Mouse (Mus musculus) urinary bladder, adult 18-20 months (tissue): ENCODE measurements at regions not wholly inside any gene's neighbourhood (a gene's known extent, or its start where the extent isn't known, plus 50 kb on each side); places are given as distances from the start of the nearest gene placed in this dataset.

ENCODE experiments used
- DNase-seq, 2 experiments: peaks; one replicate each; pipeline ENCODE4 v3.0.0; 2022; ENCODE audit warnings: low spot score in 2 of 2, mixed read lengths in 2 of 2

DNA sequence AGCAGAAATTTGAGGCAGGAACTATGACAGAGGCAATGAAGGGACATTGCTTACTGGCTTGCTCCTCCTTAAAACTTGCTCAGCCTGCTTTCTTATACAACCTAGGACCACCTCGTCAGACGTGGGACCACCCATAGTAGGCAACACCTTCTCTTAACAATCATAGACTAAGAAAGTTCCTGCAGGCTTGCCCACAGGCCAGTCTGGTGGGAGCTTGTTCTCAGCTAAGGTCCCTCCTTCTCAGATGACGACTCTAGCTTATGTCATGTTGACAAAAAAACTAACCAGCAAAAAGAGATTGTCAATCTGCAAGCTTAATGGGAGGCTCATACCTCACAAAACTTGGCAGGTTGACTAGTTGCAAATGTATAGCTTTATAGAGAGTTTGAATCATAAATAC, 56.5 kb upstream of the Lsm6 start:
- no peak for DNase-seq

GRCm38 (mm10) chr8:78889708-78890107, 68.8 kb upstream of the Lsm6 start:
- no peak for DNase-seq

DNA sequence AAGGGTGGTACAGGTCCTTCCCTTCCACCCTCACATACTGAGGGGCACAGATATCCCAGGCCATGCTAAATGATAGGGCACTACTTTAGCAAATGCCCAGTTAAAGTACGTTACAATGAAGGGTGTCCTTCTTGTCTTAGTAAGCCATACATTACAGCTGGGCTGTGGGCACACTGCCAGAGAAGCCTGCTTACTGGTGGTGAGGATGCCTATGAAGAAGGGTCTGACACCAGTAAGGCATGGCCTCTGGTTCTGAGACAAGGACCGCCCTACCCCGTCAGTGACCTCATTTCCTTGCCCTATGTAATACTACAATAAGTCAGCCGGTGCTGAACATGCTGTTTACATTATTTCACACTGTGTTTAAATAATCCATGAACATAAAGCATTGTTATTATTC, 69.6 kb upstream of the Lsm6 start:
- DNase-seq = no peak

DNA sequence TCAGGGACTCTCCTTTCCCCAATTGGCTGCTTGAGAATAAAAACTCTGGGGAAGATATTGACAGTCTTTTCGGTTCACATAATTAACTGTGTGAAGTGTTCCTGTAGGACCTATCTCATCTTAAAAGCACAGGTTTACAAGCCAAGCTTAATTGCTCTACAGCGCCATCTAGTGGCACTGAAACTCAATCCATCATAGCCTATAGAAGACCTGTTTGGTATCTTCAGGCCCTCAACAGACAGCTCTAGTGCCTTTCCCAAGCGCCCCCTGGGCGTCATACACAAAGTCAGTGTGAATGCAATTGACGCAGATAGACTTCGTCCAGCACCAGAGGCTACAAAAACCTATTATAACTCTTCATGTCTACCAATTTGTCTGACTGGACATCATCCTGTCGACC, 78.9 kb upstream of the Lsm6 start:
- DNase-seq = peak; percentile 39 to 48

DNA sequence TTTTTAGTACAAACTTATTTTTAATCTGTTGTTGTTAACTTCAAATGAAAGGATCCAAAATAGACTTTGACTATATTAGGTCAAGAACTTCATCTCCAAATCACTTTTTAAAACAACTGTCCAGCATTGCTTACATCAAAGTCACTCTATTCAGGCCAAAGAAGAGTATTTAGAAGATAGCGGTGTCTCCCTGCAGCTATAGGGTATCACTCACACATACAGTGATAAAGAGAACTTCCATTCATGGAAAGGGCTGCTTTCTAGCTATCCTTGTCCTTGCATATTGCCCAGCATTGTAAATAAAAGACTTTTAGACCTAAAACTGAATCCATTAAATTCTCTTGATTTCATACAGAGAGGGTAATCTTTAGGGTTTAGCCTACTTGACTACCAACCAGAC, 82.1 kb upstream of the Lsm6 start:
- no peak for DNase-seq

DNA sequence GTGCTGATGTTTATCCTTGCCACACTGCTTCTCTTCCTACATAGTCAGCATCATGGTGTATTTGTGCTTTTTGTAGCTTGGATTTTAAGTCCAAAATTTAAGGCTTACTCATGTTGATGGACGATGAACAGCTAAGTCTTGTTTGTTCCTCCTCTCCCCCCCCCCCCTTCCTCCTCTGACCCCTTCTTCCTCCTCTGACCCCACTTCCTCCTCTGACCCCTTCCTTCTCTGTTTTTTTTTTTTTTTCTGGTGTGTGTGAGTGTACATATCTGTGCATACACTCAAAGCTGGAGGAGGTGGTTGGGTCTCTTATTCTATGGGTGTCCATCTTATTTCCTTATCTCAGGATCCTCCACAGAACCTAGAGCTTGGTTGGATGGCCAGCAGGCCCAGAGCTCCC, 87.0 kb upstream of the Lsm6 start:
- no peak for DNase-seq

- no peak for DNase-seq
Observed at GRCm38 (mm10) chr8:78911288-78911873, 90.4 kb upstream of the Lsm6 start.

DNA sequence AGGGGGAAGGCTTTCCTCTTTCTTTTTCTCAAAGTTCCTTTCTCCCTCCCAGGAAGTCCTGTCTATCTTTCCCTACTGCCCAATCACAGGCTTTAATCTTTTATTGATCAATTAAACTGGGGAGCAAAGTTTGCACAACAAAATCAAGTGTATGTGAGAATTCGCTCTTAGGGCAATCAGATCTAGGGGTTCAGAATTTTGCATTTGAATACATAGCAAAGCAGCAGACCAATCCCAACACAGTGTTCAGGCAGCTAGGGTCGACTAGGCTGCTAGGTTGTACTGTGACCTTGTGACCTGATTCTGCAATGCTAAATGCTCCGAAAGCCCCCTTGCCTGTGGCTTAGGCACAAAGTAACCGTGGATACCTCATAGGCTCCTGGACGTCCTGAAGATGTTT, 91.5 kb upstream of the Lsm6 start:
- DNase-seq = no peak

DNA sequence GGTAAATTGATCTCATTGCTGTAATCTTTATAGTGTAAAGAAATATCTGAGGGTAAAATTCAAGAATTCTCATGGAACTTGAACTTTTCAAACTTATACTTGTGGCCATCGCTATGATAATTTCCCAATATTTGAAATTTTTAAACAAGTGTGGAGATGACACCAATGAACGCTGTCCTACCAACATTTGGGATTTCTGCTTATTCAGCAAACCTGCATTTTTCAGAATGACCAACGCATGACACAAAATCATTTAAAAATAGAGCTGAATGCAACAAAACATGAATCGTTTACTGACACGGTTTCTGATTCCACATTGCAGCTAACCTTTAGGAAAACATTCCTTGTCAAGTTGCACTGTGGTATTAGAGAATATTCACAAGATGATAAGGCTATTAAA, 92.9 kb upstream of the Lsm6 start:
- DNase-seq = no peak

GRCm38 (mm10) chr8:78930610-78931397, 97.4 kb upstream of the Zfp827 start:
- DNase-seq = no peak

GRCm38 (mm10) chr8:78932069-78932468, 96.2 kb upstream of the Zfp827 start:
- DNase-seq = no peak

DNA sequence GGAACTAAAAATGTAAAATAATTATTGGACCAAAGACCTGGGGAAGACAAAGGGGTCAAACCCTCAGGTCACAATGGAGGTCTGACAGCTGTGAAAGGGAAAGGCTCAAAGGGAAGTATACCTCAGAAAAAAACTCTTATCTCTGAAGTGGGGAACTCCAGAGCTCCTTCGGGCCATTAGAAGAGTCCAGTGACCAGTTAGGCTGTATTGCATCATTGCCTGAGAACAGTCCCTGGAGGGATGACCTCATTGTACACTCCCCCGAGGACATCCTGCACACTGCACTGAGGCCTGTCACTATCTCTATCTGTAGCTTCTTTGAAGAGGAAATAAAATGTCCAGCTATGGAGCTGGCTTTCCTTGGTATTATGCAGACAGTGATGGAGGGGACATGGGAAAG, 88.2 kb upstream of the Zfp827 start:
- DNase-seq = no peak

DNA sequence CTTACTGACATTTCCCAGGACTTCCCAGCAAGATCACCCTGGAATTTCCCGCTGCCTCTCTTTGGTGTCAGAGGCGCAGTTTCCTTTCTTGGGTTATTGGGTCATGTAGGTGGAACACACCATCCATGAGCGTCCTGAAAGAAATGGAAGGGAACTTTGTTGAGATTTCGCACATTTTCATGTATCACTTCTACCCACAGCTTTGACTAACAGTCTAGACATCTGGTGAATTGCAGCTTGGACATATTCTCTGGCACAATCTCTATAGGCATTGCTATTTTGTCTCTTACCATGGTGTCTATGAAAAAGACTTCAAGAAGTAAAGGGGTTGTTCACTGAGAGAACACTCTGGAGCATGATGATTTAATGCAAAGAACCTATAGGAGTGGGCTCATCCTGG, 86.7 kb upstream of the Zfp827 start:
- no peak for DNase-seq

- no peak for DNase-seq
Observed at GRCm38 (mm10) chr8:78944367-78944766, 83.9 kb upstream of the Zfp827 start.

DNA sequence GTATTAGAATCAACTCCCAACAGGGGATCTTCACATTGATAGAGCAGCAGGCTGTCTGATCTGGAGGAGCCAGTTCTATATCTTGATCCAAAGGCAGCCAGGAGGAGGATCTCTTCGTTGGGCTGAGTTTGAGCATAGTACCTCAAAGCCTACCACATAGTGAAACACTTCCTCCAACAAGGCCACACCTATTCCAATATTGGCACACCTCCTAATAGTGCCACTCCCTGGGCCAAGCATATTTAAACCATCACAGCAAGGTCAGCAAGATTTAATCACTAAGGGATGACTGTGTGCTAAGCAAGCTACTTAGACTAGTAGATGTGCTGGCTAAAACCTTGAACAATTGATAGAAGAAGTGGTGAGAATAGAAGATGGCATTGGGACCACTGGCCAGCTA, 82.6 kb upstream of the Zfp827 start:
- DNase-seq = peak; percentile 8

DNA sequence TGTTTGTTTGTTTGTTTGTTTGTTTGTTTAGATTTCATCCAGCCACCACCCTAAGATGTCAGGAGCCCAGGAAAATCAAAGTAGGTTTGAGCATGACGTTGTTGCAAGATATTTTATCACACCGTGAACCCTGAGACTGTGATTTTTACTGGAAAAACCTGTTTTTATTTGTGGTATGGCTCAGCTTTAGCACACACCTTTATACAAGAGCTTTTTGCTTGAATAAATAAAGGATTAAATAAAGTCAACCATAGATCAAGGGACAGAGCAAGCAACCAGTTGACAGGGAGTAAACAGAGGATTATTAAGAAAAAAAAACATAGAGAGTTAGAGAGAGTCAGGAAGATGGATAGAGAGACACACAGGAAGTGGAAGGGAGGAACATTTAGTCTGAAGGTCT, 82.2 kb upstream of the Zfp827 start:
- no peak for DNase-seq

DNA sequence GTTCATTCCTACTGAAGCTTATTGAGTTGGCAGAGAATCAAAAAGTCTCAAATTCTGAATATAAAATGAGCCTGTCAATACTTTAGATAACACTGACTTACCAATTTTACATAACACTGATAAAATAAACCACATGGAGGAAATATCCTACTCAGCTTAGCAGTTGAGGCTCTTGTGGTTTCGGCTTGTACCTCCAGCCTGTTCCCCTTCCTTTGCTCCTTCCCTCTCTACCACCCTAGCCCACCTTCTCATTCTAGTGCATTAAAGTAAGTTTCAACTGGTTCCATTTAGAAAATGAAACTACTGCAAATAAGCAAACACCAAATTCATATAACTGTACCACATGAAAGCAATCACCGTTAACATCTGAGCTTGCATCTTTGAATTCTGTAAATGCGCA, 53.2 kb upstream of the Zfp827 start:
- no peak for DNase-seq
